Mouse (Mus musculus) ZHBTc4 (cell line): ENCODE measurements around the gene Hoxc10.
A peak's percentile ranks its signal among the peaks of the same experiment; 100 is the strongest.

Experiments used
- DNase-seq: peaks from one replicate; pipeline ENCODE4 v3.0.0-alpha.2; 2011; ENCODE audit warnings: low read depth, low spot score

Hoxc10 gene

DNA sequence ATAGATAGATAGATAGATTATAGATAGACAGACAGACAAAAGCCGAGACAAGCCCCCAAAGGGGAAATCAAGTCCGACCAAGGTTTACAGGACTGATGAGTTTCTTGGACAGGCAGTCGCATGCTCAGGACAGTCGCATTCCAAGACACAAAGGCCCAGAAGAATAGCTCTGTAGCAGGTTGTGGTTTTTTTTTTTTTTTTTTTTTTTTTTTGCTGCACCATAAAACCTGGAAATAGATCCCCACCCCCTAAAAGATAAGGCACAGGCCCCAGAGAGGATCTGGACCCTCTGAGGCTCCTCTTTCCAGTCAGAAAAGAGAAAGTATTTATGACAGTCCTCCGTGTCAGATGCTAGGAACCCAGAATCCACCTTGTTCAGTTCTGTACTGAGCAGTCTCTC is 21.5 kb downstream of the Hoxc10 start:
- DNase-seq: no peak

DNA sequence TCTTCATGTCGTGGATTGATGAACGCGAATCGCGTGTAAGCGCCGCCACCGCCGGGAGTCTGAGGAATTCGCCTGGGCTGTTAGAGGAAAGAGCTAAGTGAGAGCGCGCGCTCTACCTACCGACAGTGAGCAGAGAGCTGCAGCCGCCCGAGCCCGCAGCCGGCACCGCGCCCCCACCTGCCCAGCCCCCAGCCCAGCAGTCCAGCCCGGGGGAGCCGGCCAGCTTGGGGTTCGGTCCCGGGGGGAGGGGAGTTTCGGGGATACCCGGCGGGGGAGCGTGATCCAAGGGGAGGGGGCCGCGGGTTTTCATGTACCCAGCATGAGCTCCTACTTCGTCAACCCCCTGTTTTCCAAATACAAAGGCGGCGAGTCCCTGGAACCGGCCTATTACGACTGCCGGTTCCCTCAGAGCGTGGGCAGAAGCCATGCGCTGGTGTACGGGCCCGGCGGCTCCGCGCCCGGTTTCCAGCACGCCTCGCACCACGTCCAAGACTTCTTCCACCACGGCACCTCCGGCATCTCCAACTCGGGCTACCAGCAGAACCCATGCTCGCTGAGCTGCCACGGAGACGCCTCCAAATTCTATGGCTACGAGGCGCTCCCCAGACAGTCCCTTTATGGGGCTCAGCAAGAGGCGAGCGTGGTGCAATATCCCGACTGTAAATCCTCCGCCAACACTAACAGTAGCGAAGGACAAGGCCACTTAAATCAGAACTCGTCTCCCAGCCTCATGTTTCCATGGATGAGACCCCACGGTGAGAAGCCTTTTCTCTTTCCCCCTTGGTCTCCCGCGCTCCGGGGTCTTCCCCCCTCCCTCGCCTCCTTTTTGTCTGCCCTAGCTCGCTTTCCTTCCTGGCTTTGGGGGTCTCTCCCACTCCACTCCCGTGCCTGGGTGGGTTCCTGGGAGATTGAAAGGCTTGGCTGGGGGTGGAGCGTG is 24.1 kb downstream of the Hoxc10 start, which contains the start of gene Hoxc8:
Gene Hoxc8, plus strand, starts transcription at position 147 of the 937 bp plus-strand sequence.
- peak; percentile 74 for DNase-seq

DNA sequence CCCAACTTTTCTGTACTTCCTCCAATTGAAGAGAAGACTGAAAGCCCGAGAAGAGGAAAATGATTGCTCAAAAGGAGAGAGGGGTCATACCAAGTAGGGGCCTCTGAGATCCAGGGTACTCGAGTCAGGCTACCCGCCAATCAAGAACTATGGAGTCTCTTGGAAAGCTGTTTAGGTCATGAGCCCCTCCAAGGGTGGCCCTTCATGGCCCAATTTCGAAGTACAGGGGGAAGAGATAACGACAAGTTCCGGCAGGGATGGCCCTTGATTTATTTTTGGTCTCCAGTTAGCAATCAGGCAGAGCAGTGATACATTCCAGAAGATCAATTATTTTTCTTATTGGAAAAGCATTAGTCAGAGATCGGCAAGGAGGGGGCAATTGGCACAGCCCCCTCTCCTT is 25.2 kb downstream of the Hoxc10 start:
- no peak for DNase-seq

DNA sequence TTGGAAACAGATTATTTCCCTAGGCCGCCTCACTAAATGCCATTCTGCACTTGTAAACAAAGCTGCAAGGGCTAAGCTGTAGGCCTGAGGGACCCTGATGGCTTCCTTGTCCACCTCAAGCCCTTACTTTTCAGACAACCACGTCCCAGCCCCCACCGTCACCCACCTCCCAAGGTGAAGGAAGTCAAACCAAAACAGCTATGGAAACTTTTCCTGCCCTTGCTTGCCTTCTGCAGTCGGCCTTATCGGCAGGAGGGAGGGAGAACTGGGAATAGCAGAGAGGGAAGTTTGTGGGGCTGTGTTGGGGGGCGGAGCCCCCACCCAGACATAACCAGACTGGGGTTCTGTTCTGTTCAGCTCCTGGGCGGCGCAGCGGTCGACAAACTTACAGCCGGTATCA is 25.6 kb downstream of the Hoxc10 start:
- no peak for DNase-seq

DNA sequence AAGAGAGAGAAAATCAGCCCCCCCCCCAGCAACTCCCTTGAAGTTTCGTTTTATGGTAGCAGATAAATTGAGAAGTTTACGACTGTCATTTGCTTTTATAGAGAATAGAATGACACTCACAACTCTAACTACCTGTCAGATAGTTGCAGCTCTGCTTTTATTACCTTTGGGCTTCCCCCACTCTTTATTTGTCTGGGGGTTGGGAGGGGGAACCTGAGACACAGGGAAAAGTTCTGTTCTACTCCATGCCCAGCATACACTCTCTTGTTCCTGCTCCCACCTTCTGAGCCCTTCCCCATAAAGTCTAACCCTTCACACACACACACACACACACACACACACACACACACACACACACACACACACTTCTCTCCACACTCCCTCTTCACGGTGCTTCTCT is 26.3 kb downstream of the Hoxc10 start:
- no peak for DNase-seq

DNA sequence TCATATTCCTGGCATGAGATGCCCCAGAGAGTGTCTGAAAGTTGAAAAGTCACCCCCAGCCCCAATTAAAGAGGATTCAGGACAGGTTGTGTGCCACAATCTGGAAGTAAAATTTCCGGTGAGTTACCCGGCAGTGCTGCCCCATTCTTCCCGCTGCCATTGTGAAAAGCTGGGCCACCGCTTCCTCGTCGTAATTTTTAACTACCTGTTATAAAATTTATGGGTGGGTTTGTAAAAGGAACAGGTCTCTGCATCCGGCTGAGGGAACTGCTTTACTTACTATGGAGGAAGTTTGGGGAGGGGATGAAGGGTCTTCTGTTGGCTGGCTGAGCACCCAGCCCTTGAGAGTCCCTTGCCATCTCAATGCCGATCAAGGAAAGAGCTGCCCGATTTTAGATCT is 30.0 kb downstream of the Hoxc10 start:
- DNase-seq: no peak

DNA sequence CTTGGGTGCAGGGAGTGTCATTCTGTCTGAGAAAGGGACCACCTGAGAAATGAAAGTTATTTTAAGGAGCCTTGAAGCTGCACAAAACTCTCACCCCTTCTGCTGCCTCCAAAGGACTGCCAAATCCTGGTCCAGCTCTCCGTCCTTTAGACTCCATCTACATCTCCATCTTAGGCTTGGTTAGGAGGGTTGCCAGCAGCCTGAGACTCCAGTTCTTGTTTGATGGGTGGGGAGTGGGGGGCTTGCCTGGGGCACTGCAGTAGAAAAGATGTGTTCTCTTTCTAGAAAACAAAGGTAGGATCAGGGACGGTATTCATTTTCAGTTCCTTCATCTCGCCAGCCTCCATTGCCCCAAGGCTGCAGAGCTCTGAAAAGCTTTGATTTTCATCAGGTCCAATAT is 30.8 kb downstream of the Hoxc10 start:
- no peak for DNase-seq

DNA sequence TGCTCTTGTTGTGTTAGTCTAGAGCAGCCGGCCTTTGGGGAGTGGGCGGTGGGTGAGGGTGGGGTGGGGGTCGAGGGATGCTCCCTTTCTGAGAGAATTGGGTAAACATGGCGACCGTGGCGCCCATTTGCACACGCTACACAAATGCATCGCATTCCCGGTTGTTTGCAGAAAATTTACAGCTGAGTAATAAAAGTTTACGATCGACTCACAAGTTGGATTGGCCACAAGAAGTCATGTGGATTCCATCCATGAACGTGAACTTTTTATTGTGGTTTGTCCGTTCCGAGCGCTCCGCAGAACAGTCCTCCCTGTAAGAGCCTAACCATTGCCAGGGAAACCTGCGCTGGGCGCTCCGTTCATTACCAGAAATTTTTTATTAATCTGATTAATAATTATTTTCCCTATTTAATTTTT is 31.4 kb downstream of the Hoxc10 start, which contains the start of gene Hoxc6:
Gene Hoxc6, plus strand, starts transcription at position 319 of the 417 bp plus-strand sequence.
- DNase-seq: no peak

DNA sequence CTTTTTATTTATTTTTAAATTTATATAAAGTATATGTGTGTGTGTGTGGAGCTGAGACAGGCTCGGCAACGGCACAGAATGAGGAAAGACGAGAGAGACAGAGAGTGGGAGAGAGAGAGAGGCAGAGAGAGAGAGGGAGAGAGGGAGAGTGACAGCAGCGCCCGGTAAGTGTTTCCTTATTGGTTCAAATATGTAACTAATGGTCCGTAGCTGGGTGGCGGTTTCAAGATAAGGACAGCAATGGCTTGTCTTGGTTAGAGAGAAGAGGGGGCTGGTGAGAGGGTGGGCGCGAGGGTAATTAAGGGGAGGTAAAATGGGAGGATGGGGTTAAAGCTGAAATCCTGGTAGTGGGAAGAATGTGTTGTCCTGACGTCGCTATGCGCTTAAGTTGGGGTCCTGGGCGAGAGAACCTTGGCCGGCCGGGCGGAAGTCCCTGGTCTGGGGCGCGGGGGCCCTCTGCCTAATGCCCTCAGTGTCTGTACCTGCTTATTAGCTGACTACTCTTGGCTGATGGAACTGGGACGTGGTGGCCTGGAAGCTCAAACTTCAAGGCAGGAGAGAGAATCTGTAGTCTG is 32.1 kb downstream of the Hoxc10 start:
- DNase-seq: no peak

DNA sequence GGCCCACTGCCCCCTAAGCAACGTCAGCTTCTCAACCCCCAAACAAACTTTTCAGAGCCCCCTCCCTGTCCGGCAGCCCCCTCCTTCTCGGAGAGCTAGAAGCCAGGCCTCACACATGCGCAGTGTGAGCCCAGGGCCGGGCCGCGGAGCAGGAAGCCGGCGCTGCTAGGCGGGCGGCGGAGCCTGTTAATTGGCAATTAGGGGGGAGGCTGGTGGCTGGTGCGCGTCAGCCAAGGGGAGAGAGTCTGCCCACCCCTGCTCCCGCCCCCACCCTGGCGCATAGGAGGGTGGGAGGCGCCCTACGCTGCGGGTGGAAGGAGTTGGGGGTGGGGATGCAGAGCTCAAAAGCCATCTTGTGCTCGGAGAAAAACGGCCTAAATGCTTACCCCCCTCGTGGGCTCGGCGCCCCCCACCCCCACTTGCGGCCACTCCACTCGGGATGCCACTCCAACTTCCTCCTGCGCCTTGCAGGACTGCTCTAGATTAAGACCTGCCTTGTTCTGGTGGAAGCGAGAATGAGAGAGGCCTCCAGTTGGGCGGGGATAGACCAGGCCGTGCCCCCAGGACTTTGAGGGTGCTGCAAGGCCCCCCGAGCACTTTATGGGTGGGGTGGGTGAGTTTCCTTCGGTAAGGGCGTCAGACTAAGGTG is 32.7 kb downstream of the Hoxc10 start:
- DNase-seq: peak; percentile 81

DNA sequence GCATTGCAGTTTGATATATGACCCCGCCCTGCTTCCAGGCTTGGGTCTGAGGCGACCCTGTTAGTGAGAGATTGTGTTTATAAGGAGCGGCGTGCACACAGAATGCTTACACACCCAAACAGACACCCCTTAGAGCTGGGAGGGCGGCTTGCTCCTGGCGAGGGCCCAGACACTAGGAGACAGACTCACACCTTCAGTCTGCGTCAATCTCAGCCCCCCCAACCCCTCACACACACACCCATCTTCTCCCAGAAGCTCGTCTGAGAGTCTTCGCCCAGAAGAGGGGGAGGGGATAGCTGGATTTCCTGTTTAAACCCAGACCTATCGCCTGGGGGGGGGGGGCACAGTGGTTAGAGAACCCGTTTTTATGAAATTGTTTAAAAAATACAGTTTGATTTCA is 33.4 kb downstream of the Hoxc10 start:
- DNase-seq: no peak

DNA sequence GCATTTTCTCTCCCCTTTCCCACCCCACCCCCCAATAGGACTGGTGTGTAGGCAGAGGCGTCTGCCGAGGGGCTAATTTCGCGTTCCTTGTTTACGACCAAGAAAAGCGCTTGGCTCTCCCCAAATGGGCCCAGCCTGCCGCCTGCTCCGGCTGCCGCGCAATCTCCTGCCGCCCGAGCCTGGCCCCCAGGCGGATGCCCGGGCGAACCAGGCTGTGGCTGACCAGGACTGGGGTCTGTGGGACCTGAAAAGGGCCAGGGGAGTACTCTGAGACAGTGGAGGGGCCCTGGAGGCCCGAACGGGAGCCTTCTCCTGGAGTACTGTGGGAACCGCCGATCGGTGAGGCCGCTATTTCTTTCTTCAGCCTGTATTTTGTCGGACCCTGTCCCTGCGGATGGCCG is 33.9 kb downstream of the Hoxc10 start:
- no peak for DNase-seq

DNA sequence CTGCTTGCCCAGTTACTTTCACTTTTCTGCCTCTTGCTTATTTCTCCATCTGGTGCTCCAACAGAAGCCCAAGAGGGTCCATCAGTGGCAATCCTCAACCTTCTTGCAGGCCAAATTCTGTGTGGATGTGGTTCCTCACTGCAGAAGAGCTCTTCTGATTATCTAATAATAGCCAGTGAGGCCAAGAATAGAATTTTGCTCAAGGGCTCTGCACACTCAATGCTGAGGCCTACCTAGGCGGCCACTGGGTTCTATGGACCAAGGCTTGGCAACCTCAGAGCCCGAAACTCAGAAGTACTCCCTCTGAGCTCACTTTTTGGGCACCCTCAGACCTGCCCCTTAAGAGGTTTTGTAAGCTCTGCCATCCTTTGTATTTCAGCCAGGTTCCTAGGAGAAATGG is 34.8 kb downstream of the Hoxc10 start:
- no peak for DNase-seq

DNA sequence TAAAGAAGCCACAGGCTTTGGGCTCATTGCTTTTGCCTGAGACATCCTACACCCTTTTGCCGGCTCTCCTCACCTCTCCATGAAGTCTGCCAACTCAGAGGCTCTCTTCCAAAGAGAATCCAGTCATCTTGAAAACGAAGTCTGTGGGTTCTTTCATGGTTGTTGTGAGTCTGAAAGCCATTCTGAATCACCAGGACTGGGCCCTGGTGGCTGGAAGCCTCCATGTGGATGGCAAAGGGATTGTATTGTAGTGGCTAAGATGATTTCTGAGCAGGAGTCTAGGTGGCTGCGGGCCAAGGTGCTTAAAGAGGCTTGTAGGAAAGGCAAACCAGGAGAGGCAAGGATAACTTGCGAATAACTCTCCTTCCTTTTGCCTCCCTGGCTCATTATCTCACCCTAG is 35.6 kb downstream of the Hoxc10 start:
- DNase-seq: no peak

DNA sequence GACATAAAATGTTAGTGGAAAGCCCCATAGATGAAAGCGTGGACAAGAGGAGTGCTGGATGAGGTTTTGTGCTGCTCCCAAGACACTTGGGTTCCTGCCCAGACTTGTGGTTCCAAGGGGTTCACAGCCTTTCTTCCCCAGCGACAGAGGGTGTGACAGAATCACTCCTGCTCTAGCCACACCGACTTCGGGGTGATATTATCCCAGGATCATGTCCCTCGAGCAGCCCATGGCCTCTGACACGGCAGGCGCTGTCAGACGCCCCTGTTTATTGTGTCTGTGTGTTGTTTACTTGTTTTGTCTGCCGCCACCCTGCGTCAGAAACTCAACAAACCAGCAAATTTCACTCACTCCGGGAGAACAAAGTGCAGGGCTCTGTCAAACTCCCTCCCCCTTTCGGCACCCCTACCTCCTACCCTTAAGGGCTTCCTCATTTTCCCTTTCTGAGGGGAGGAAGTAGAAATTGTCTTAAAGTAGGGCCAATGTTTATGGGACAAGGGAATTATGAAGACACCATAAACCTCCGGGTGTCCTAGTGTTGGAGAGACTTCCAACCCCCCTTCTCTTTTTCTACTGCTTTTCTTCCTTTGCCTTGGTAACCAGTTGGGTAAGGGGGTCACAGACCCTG is 36.3 kb downstream of the Hoxc10 start:
- no peak for DNase-seq

DNA sequence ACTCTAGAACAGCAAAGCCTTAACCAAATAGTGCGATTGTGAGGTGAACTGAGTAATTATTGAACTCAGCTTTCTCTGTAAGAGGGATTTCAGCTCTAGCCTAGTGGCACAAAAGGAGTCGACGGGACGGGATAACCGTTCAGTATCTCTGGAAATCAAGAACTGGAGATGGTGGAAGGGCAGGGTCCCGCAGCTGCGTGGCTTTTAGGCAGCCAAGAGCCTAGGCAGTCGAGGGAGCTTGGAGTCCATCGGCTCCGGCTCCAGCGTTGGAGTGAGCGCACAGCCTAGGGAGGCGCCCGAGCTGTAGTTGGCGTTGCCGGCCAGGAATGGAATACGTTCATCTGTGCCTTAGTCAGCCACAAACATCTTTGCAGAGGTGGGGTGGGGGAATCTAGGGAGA is 38.7 kb downstream of the Hoxc10 start:
- DNase-seq: no peak

DNA sequence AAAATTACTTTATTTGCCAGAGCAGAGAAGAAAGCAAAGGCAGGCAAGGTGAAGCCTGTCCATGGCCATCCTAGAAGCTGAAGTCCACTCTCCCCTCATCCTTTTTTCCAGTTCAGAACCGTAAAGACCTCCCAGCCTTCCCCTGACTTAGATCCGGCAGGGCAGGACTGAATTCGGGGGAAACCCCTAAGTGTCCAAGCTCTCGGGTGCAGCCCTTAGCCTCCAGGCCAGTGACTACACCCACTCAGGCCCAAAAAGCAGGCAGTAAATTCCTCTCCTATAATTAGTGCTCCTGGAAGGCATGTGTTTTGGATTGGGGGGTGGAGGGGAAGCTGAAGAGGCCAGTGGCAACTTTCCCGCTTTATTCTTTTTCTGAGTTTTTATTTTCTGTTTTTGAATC is 39.2 kb downstream of the Hoxc10 start:
- DNase-seq: no peak

DNA sequence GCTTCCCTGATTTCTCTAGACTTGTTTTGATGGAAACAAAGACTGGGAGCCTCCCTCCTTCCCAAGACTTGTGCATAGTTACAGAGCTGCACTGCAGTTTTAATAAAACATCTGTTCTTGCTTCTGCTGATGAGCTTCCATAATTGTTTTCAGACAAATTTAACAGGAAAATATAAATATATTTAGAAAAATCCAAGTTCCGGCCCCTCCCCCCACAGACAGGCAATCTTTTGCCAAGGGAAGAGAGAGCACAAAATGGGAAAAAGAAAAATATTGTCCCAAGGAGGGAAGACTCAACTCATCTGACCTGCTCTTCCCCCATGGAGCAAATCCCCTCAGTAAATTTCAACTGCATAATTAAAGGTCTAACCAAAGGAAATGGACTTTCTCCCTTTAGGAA is 39.7 kb downstream of the Hoxc10 start:
- no peak for DNase-seq

DNA sequence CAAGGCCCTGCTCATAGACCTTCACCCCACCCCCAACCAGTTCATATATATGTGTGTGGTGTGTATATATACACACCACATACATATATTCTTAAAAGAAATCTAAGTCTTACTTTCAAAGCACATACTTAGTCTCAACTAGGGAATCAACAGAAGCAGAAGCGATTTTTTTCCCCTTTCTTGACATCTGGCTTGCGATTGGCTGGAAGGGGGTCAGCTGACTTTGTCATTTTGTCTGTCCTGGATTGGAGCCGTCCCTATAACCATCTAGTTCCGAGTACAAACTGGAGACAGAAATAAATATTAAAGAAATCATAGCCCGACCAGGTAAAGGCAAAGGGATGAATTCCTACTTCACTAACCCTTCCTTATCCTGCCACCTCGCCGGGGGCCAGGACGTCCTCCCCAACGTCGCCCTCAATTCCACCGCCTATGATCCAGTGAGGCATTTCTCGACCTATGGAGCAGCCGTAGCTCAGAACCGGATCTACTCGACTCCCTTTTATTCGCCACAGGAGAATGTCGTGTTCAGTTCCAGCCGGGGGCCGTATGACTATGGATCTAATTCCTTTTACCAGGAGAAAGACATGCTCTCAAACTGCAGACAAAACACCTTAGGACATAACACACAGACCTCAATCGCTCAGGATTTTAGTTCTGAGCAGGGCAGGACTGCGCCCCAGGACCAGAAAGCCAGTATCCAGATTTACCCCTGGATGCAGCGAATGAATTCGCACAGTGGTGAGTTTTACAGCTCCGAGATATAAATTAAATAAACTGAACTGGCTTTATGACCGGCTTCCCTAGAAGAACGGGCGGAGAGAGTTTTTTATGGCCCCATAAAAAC is 42.9 kb downstream of the Hoxc10 start:
- no peak for DNase-seq

DNA sequence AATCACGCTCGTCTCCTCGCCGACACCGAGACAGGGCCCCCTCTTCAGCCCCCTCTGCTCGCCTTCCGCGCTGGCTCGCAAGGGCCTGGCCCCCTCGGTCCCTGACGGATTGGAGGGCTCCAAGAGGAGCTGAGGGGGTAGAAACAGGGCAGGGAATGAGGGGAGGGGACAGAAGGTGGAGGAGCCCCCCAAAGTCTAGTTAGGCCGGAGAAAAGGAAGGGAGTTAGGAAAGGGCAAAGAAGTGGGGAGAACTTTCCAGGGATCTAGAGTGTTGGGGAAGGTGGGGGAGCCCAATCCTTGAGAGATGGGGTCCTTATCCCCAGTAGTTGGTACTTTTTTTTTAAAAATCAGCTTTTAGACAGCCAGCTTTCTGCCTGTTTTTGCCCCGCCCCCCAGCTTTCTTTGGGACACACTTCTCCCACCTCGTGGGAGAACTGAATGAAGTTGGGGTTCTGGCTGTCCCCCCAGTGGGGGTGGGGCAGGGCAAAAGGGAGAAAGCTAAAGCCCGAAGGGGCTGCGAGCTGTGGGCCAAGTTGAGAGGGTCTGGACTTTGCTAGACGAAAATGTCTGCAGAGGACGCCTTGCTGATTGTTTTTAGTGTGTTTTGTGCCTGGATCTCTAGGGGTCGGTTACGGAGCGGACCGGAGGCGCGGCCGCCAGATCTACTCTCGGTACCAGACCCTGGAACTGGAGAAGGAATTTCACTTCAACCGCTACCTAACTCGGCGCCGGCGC is 43.7 kb downstream of the Hoxc10 start:
- no peak for DNase-seq
